Mouse (Mus musculus) cerebellum, adult (tissue): ENCODE data around the gene Htr5a.
A peak's percentile ranks its signal among the peaks of the same experiment; 100 is the strongest.

Source experiments
- ATAC-seq: cut with Nextera tagmentation; 2 replicates; pipeline ENCODE4 v1.9.2; 2017; ENCODE audit warnings: mild to moderate bottlenecking, moderate library complexity, mixed read lengths; ENCODE audit not compliant: insufficient number of reproducible peaks, low FRiP score, low TSS enrichment

Htr5a gene

GRCm38 (mm10) chr5:27841701-27842295 lies at the start of gene Htr5a:
Gene Htr5a, plus strand, starts transcription at chr5:27842149.
- ATAC-seq: peak; percentile 71; the same call in 1 of the 2 replicates

DNA sequence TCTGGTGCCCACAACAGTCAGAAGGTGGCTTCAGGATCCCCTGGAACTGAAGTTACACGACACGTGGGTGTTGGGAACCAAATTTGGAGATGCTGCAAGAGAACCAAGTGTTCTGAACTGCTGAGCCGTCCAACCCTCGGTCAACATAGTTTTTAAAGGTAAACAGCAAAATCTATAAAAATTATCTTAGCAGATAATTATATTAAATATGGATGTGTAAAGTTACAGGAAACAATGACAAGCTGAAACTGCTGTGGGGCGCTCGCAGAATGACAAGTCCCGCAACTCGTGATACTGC lies 49.8 kb upstream of the Htr5a start:
- no peak for ATAC-seq

- no peak for ATAC-seq
These were observed 49.3 kb upstream of the Htr5a start for GRCm38 (mm10) chr5:27792531-27793205.

DNA sequence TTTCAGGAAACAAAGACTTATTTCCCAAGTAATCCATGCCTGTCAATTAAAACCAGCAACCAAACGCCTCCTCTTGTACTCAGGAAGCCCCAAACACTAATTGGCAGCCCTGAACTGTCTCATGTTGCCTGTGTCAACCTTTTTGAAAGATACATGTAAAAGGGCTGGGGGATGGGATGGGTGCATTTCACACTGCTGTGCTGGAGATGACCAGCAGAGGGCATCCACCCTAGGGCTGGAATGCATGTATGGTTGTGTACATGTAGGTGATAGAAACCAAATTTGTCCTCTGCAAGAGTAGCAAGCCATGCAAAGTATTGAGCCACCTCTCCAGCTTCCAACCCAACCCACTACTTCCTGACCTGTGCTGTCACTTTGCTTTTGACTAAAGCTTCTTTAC lies 48.0 kb upstream of the Htr5a start:
- ATAC-seq: no peak

DNA sequence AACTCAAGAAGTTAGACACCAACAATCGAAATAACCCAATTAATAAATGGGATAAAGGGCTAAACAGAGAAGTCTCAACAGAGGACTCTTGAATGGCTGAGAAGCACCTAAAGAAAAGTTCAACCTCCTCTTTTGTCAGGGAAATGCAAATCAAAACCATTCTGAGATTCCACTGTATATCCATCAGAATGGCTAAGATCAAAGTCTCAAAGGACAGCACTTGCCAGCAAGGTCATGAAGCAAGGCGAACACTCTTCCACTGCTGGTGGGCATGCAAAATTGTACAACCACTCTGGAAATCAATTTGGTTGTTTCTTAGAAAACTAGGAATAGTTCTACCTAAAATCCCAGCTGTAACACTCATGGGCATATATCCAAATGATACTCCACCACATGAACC lies 27.7 kb upstream of the Htr5a start:
- no peak for ATAC-seq

DNA sequence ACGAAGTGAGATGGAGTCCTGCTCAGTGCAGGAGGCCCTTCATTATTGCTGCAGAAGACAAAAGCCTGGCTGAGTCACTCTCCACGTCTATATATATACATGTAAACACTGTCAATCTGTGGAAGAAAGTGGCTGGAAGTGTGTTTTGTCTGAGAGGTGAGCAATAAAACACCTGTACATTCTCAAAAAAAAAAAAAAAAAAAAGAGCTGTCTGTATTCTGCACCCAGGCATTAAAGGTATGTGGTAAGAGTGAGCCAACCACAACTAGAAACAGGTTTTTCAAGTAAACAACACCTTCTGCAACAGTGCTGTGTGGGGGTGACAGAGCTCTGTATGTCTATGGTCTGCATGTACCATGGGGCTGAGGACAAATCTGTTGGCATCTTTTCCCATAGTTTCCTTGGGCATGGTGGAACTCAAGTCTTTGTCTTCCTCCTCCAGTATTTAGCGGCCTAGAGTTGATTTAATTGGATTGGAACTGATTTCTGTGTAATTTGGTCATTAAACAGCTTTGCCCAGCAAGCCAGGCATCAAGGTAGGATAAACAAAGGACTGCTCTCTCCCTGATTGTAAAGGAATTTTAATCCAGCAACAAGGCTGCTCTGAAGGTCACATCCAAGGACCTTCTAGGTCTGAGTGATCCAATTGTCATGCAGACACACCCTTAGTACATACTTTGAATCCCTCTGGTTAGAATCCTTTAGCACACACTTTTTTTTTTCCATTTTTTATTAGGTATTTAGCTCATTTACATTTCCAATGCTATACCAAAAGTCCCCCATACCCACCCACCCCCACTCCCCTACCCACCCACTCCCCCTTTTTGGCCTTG lies 22.9 kb upstream of the Htr5a start:
- ATAC-seq: no peak

- no peak for ATAC-seq
These were observed 20.8 kb upstream of the Htr5a start for GRCm38 (mm10) chr5:27821161-27821560.

GRCm38 (mm10) chr5:27827971-27828370 lies 14.0 kb upstream of the Htr5a start:
- no peak for ATAC-seq

GRCm38 (mm10) chr5:27835096-27835495 lies 6.9 kb upstream of the Htr5a start:
- ATAC-seq: no peak

DNA sequence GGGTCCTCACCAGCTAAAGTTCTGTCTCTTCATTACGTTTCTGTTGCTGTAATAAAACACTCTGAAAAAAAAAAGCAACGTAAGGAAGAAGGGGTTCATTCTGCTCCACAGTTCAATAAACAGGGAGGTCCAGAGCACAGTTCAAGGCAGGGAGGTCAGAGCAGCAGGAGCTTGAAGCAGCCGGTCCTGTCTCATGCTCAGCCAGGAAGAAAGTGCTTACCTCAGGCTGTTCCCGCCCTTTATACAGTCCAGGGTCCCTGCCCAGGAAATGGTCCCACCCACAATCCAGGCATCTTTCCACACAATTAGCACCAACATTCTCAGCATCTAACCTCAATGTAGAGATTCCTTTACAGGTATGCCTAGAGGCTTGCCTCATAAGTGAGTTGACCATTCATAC lies 3.9 kb upstream of the Htr5a start:
- no peak for ATAC-seq

- ATAC-seq: 0 out of 2 replicates have a peak, but pooled peaks have one; percentile 49
These were observed 847 bp downstream of the Htr5a start for GRCm38 (mm10) chr5:27842671-27843320.

- ATAC-seq: no peak
These were observed 5.0 kb downstream of the Htr5a start for GRCm38 (mm10) chr5:27846979-27847378.

DNA sequence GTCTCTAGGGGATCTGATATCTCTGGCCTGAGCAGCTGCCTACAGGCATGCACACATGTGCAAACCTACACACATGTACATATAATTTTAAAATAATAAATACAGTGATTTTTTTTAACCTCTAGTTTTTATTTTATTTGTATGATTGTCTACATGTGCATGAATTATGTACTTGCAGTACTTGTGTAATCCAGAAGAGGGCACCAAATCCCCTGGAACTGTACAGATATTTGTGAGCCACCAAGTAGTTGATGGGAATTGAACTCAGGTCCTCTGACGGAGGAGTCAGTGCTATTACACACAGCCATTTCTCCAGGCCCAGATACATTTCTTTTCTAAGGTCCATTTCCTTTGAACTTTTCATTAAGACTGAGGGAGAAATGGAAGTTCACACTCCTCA lies 12.3 kb downstream of the Htr5a start:
- no peak for ATAC-seq

DNA sequence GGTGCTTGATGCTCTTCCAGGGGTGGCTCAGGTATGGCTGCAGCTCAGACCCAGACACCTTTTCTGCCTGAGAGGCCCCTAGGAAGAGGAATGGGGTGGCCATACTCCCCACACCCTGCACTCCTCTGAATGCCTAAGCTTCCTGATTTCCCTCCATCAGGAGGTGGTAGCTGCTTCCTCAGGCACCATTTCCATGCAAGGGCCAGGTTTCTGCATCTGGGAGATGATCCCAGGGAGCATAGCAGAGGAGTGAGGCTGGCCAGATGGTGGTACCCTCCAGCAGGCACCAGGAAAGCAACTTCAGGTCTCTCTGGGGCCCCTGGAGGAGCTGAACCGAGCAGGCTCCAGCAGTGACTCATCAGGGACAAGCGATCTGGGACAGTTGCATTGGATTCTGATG lies 13.8 kb downstream of the Htr5a start:
- ATAC-seq: no peak

DNA sequence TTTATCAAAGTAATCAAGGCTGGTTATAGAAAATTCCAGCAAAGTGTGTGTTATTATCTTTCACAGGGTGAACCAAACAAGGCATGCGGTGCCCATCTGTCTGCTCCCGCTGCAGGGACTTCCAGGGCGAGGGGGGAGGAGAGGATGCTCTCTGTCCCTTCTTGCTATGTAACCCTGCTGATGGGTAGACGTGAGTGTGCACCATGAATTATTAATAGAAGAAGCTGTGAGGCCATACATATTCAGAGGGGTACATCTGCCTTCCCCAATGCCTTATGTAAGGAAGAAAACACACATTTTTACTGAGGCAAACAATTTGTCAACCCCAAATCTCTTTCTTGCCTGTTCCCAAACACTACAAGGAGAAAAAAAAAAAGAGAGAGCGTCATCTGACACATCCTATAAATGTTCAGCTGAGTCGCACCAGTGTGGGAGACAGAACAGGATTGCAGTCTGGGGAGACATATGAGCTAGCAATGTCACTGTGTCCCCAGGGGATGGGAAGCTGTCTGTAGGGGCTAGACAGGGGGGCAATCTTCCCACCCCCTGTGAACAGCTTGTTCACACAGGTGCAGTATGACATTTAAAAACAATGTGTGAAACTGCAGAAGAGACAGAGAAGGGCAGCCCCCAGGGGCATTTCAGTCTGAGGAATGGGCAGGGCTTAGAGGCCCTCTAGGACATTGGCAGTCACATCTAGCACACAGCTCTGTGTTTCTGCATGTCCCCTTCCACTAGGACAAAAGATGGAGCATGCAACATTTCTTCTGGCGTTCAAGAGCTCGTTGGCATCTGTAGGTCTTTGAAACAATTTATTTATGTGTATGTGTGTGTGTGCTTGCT lies 31.5 kb downstream of the Htr5a start:
- ATAC-seq: peak; percentile 56

- no peak for ATAC-seq
These were observed 32.3 kb downstream of the Htr5a start for GRCm38 (mm10) chr5:27874211-27874610.

GRCm38 (mm10) chr5:27875341-27876105 lies 33.6 kb downstream of the Htr5a start:
- ATAC-seq: no peak

DNA sequence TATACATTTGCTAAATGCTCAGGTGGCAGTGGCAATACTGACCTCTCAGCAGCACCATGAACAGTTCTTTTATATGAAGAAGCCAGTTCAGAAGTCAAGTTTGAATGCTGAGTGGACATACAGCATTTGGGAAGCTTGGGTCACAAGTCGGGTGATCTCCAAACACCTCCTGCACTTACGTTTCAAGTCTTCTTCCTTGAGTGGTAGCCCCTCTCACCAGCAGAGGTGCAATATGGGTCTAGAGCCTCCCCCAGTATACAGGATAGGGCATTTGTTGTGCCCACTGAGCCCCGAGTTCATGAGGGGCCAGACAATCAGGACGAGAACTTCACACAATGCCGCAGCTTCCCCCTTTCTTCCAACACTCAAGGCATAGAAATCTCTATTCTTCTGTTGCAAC lies 36.4 kb downstream of the Htr5a start:
- ATAC-seq: no peak

- ATAC-seq: no peak
These were observed 37.8 kb downstream of the Htr5a start for GRCm38 (mm10) chr5:27879726-27880125.
